ENCODE assay signal across 20 mouse cellular contexts in genomic region chr13:39225651-39226050, GRCm38 (mm10).
A peak's percentile ranks its signal among the peaks of the same experiment; 100 is the strongest.
DNase-seq lines count a peak whose midpoint lies in the region; ATAC-seq lines count a peak whose summit lies in the region.
"Had no signal": no experiment of that assay in that cellular context is flagged by ENCODE, and none has a peak within 500 bp of the region (broad histone marks: within the 10 kb centered on the region; RNA-seq: fewer than 3 reads in every experiment).

No protein-coding gene starts in this region.

- no peak for ATAC-seq in hindbrain, embryonic 13.5 days (ENCODE audit: low FRiP score)
- ATAC-seq: forebrain, embryonic 13.5 days; forebrain, embryonic 15.5 days; forebrain, postnatal 0 days had no signal

- H3K4me2 ChIP-seq in hindbrain, embryonic 13.5 days: no peak overlapping the region
- H3K4me2 ChIP-seq: embryonic facial prominence, embryonic 12.5 days; forebrain, embryonic 13.5 days; forebrain, embryonic 15.5 days had no signal

- 72% methylated on average over 6 of the region's 6 CpGs for WGBS in hindbrain, embryonic 13.5 days

- no peaks in the 10 kb centered on the region for H3K4me1 ChIP-seq in hindbrain, embryonic 13.5 days (replicated peaks)
- H3K4me1 ChIP-seq: embryonic facial prominence, embryonic 10.5 days; embryonic facial prominence, embryonic 12.5 days; forebrain, embryonic 13.5 days; forebrain, embryonic 15.5 days had no signal

- no peaks in the 10 kb centered on the region for H3K9me3 ChIP-seq in hindbrain, embryonic 13.5 days
- H3K9me3 ChIP-seq: embryonic facial prominence, embryonic 10.5 days; embryonic facial prominence, embryonic 12.5 days; forebrain, embryonic 13.5 days; forebrain, embryonic 15.5 days had no signal

- no peaks in the 10 kb centered on the region for H3K27me3 ChIP-seq in hindbrain, embryonic 13.5 days
- H3K27me3 ChIP-seq: embryonic facial prominence, embryonic 12.5 days; forebrain, embryonic 13.5 days; forebrain, embryonic 15.5 days had no signal

- H3K4me3 ChIP-seq in hindbrain, embryonic 13.5 days: no peak overlapping the region
- H3K4me3 ChIP-seq: embryonic facial prominence, embryonic 10.5 days; embryonic facial prominence, embryonic 12.5 days; forebrain, embryonic 13.5 days; forebrain, embryonic 15.5 days had no signal

- DNase-seq in 3134 (ENCODE audit: extremely low read depth, insufficient read length, low spot score) (peak; percentile 3), 3T3-L1 (ENCODE audit: low read depth, low spot score) (peak; percentile 76), NIH3T3 (ENCODE audit: low read depth) (peak; percentile 50)
- DNase-seq in retina, postnatal 1 day: peak; percentile 48
- DNase-seq in adrenal gland, postnatal 10 days: no peak
- DNase-seq in spleen, postnatal 36 days (ENCODE audit: low spot score in 2 of 2): no peak
- DNase-seq: adrenal gland, adult 2 months; adrenal gland, postnatal 14 days; adrenal gland, postnatal 36 days; cerebellum, adult 11-12 months; cerebellum, adult 2 months; cerebellum, adult 9-10 months; cerebellum, postnatal 10 days; cerebellum, postnatal 25 days; forebrain, postnatal 0 days had no signal

- no peaks in the 10 kb centered on the region for H3K36me3 ChIP-seq in hindbrain, embryonic 13.5 days
- H3K36me3 ChIP-seq: embryonic facial prominence, embryonic 10.5 days; embryonic facial prominence, embryonic 12.5 days; forebrain, embryonic 15.5 days had no signal

- H3K27ac ChIP-seq in hindbrain, embryonic 13.5 days: no peak overlapping the region
- H3K27ac ChIP-seq: embryonic facial prominence, embryonic 10.5 days; embryonic facial prominence, embryonic 12.5 days; forebrain, embryonic 13.5 days; forebrain, embryonic 15.5 days had no signal

- H3K9ac ChIP-seq in hindbrain, embryonic 13.5 days: no peak overlapping the region
- H3K9ac ChIP-seq: embryonic facial prominence, embryonic 12.5 days; forebrain, embryonic 13.5 days; forebrain, embryonic 15.5 days; forebrain, postnatal 0 days had no signal

Comparison
In these comparisons a context has a peak if more than half of its experiments do, and no peak if none do; other contexts are left out.
1. DNase-seq: peak in 3134 (single experiment), 3T3-L1 (single experiment), NIH3T3 (single experiment) and retina, postnatal 1 day (single experiment); none in adrenal gland, postnatal 10 days (single experiment) and spleen, postnatal 36 days (0 of 2).